Mouse (Mus musculus): Measurements from ENCODE around the gene Taf4.

Gene Taf4

DNA sequence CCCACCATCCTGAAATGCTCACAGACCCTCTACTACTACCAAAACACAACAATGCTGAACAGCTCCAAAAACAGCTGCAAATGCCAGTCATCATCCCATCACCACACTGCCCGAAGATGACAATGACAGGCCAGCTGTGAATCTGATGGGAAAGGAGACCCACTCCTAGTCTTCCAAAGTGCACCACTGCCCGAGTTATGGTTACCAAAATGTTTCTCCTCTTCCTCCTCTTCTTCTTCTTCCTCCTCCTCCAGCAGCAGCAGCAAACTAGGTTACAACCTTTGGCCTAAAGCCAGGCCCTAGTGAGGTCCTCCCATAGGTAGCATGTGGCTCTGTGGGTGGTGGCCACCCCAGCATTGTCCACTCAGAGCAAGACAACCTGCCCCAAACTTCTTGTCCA, 4.6 kb downstream of the Taf4 start:
- TF ChIP-seq GATA4 (IDR thresholded peaks at IDR 0.05; ENCODE audit: insufficient replicate concordance, low read length) = no peak

DNA sequence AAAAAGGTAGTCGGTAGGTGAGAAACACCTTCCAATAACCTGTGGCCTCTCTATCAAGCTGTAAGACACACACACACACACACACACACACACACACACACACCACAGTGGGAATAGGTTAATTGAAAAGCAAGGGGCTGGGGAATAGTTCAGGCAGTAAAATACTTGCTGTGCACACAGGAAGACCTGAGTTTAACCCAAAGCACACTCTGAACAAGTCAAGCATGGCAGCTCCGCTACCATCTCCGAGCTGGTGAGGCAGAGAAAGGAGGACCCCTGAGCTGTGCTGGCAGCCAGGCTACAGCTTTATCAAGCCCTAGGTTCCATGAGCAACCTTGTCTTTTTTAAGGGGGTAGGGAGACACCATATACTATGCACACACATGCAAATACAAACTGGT, 7.3 kb downstream of the Taf4 start:
- no peak for TF ChIP-seq GATA4 (IDR thresholded peaks at IDR 0.05; ENCODE audit: insufficient replicate concordance, low read length)

GRCm38 (mm10) chr2:179967633-179968032, 8.8 kb downstream of the Taf4 start:
- TF ChIP-seq GATA4 (IDR thresholded peaks at IDR 0.05; ENCODE audit: insufficient replicate concordance, low read length) = no peak

DNA sequence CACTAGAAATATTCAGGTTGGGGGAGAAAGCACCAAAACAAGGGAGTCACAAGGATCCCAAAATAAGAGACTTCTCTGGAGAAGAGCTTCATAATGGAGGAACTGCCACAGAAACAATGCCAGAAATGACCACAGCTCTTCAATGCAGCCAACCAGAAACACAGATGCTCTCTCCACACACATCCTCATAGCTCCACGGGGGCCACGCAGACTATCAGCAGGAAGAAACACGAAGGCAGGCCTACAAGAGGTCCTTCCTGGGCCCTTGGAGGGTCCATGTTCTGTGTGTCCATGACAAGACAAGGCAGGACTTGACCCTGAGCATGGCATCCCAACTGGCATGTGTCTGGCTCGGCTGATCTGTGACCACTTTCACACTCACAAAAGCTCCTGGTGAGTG, 15.0 kb downstream of the Taf4 start:
- no peak for TF ChIP-seq GATA4 (IDR thresholded peaks at IDR 0.05; ENCODE audit: insufficient replicate concordance, low read length)

- no peak for TF ChIP-seq GATA4 (IDR thresholded peaks at IDR 0.05; ENCODE audit: insufficient replicate concordance, low read length)
These were observed 16.1 kb downstream of the Taf4 start for GRCm38 (mm10) chr2:179960327-179960726.

- TF ChIP-seq GATA4 (IDR thresholded peaks at IDR 0.05; ENCODE audit: insufficient replicate concordance, low read length) = no peak
These were observed 17.1 kb downstream of the Taf4 start for GRCm38 (mm10) chr2:179959391-179959790.

- TF ChIP-seq GATA4 (IDR thresholded peaks at IDR 0.05; ENCODE audit: insufficient replicate concordance, low read length) = no peak
These were observed 24.6 kb downstream of the Taf4 start for GRCm38 (mm10) chr2:179951542-179952524.

DNA sequence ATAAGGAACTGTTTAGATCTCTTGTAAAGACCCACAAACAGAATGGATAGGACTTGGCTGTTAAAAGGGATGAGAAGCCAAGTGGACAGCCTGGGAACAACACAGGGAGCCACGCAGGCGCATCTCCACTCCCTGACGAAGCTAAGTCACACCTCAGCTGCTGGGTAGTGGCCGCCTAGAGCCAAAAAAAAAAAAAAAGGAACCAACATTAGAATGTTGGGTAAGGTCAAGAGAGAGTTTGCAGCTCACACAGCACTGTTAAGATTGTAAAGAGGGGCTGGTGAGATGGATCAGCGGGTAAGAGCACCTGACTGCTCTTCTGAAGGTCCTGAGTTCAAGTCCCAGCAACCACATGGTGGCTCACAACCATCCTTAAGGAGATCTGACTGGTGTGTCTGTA, 27.6 kb downstream of the Taf4 start:
- no peak for TF ChIP-seq GATA4 (IDR thresholded peaks at IDR 0.05; ENCODE audit: insufficient replicate concordance, low read length)

GRCm38 (mm10) chr2:179947607-179948006, 28.8 kb downstream of the Taf4 start:
- TF ChIP-seq GATA4 (IDR thresholded peaks at IDR 0.05; ENCODE audit: insufficient replicate concordance, low read length) = no peak

DNA sequence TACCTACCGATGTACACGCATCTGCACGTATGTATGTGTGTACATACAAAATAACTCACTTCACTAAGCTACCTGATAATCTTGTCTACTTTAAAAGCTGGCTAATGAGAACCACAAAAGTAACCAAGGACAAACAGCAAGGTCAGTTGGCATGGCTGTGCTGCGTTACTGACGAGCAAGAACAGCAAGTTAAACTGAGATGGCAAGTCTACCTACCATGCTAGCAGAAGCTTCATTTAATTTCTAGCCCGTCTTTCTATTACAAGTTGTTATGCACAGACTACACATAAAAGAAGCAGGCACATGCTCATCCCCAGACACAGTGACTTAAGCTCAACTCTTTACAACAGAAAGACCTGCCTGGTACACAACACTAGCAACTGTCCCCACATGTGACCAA, 29.9 kb downstream of the Taf4 start:
- no peak for TF ChIP-seq GATA4 (IDR thresholded peaks at IDR 0.05; ENCODE audit: insufficient replicate concordance, low read length)

DNA sequence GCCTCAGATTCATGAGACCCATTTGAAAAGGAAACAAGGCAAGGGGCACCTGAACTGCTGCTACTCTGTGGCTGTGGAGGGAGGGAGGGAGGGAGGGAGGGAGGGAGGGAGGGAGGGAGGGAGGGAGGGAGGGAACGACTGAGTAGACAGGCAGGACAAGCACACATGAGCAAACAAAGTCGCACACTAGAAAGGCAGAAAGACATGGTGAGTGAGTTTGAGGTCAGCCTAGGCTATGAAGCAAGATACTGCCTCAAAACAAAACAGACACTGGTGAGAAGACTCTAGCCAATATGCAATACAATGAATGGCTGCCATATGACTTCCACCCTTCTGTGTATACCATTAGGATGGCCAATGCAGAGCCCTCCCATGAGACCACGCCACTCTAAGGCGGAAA, 31.4 kb downstream of the Taf4 start:
- no peak for TF ChIP-seq GATA4 (IDR thresholded peaks at IDR 0.05; ENCODE audit: insufficient replicate concordance, low read length)

DNA sequence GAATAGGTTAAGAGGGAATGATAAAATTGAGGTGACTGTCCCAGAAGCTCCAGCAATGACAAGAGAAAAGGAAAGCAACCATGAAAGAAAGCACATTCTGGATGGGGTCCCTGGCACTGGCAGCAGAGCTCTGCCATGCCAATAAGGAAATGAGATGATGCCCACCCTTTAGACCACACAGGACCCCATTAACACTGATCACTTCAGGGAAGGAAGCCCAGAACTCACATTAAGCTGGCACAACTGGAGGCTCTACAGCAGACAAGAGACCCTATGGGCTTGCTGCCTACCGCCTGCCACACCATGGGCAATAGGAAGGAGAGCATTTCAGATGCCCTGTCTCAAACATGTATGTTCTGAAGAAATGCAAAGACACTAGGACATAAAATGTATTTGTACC, 34.8 kb downstream of the Taf4 start:
- no peak for TF ChIP-seq GATA4 (IDR thresholded peaks at IDR 0.05; ENCODE audit: insufficient replicate concordance, low read length)

GRCm38 (mm10) chr2:179937091-179937490, 39.4 kb downstream of the Taf4 start:
- TF ChIP-seq GATA4 (IDR thresholded peaks at IDR 0.05; ENCODE audit: insufficient replicate concordance, low read length) = no peak

- TF ChIP-seq GATA4 (IDR thresholded peaks at IDR 0.05; ENCODE audit: insufficient replicate concordance, low read length) = no peak
These were observed 42.3 kb downstream of the Taf4 start for GRCm38 (mm10) chr2:179934165-179934564.

DNA sequence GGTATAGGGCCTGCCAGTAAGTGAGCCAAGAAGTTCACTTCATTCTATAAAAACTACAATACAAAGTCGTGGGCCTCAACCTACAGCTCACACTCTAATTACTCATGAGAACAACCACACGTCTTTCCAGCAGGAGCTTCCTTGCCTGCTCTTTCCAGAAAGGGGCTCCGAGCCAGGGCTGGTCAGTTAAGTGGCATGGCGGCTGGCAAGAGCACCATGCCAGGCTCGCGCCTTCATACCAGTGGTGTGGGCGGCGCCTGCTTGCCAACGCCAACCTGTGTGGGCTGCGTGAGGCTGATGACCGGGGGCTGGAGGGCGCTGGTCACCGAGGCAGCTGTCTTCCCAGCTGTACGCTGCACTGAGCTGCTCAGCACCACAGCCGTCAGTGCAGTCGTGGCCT, 44.7 kb downstream of the Taf4 start:
- no peak for TF ChIP-seq GATA4 (IDR thresholded peaks at IDR 0.05; ENCODE audit: insufficient replicate concordance, low read length)

DNA sequence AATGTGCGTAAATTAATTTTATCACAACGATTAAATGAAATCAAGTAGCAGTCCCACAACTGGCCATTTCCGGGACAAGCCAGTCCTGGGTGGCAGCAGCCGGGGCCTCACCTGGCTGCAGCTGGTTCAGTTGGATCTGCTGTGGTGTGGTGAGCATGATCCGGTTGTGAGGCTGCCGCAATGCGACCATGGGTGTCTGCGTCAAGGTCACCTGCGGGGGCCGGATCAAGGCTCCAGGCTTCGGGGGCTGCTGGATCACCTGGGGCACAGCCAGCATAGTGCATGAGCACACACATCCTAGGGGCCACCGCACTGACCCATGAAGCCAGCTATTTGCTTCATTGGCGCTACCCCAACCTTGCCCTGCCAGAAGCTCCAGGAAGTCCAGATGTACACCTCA, 47.3 kb downstream of the Taf4 start:
- TF ChIP-seq GATA4 (IDR thresholded peaks at IDR 0.05; ENCODE audit: insufficient replicate concordance, low read length) = no peak

- TF ChIP-seq GATA4 (IDR thresholded peaks at IDR 0.05; ENCODE audit: insufficient replicate concordance, low read length) = no peak
These were observed 52.4 kb downstream of the Taf4 start for GRCm38 (mm10) chr2:179924038-179924437.

Measured in liver, adult (tissue).